Mouse (Mus musculus) CH12.LX (cell line): ENCODE results near the gene Mettl7a2. TPM values are rescaled to one million over a fixed set of nuclear protein-coding genes. Genes with fewer than 3 reads are reported as not detected.

ENCODE experiments used
- DNase-seq: peaks from one replicate; pipeline ENCODE4 v3.0.0-alpha.2; 2013; ENCODE audit errors: extremely low read depth
- H3K27ac ChIP-seq: 2 replicates; pipeline ENCODE4 v1.5.1; 2012; ENCODE audit warnings: low read depth, mild to moderate bottlenecking, control low read depth, moderate library complexity; ENCODE audit not compliant: insufficient read depth
- H3K27me3 ChIP-seq: replicated peaks from 2 replicates; pipeline ENCODE3; 2012; ENCODE audit warnings: inconsistent platforms
- H3K36me3 ChIP-seq, 2 experiments: replicated peaks in 1 of 2; 2 replicates each; pipeline versions ENCODE3 to v1.6.1; 2012; ENCODE audit warnings: inconsistent platforms in 1 of 2, low read length in 1 of 2, mild to moderate bottlenecking in 1 of 2, mixed read lengths in 1 of 2, moderate library complexity in 1 of 2; ENCODE audit not compliant: control insufficient read depth in 1 of 2, insufficient read depth in 1 of 2
- H3K4me1 ChIP-seq, 2 experiments: 2 replicates each; pipeline ENCODE4 v1.6.1; 2012; ENCODE audit warnings: inconsistent platforms in 1 of 2, moderate library complexity in 1 of 2; ENCODE audit not compliant: insufficient read depth in 2 of 2, control insufficient read depth in 1 of 2
- H3K4me2 ChIP-seq: 2 replicates; pipeline ENCODE4 v1.6.1; 2012; ENCODE audit warnings: low read depth, mild to moderate bottlenecking, control low read depth; ENCODE audit not compliant: poor library complexity, insufficient read depth, severe bottlenecking
- H3K4me3 ChIP-seq, 3 experiments: fragments of 150-350 bp in 1 of 3; sonication (generic) in 1 of 3; replicated peaks in 1 of 3; 2 replicates each; pipeline versions ENCODE3 to v1.5.1; 2011 to 2012; ENCODE audit warnings: low read depth in 2 of 3, low read length in 2 of 3, mild to moderate bottlenecking in 2 of 3, moderate library complexity in 2 of 3, control low read depth in 1 of 3, improper control_type of control experiment in 1 of 3, inconsistent platforms in 1 of 3, mixed read lengths in 1 of 3; ENCODE audit not compliant: poor library complexity in 1 of 3
- H3K79me2 ChIP-seq: replicated peaks from 2 replicates; pipeline ENCODE4 v1.6.1; 2012; ENCODE audit warnings: mild to moderate bottlenecking, moderate library complexity; ENCODE audit not compliant: control insufficient read depth, poor library complexity, insufficient read depth, severe bottlenecking; ENCODE audit errors: extremely low read depth
- H3K9ac ChIP-seq: 2 replicates; pipeline ENCODE4 v1.6.1; 2012; ENCODE audit warnings: low read depth, mild to moderate bottlenecking, control low read depth, moderate library complexity; ENCODE audit not compliant: insufficient read depth
- H3K9me3 ChIP-seq: replicated peaks from 2 replicates; pipeline ENCODE3; 2012; ENCODE audit warnings: low read length, inconsistent platforms, mixed read lengths
- CHD1 ChIP-seq: IDR thresholded peaks from 2 replicates; pipeline ENCODE4 v1.6.1; 2012; ENCODE audit warnings: low read depth, low read length, improper control_type of control experiment, inconsistent platforms
- E2F4 ChIP-seq: IDR thresholded peaks from 2 replicates; pipeline ENCODE4 v1.6.1; 2011; ENCODE audit warnings: low read depth, low read length, improper control_type of control experiment; ENCODE audit not compliant: insufficient replicate concordance
- ELF1 ChIP-seq: IDR thresholded peaks from 2 replicates; pipeline ENCODE4 v1.6.1; 2014; ENCODE audit warnings: low read depth, mild to moderate bottlenecking, inconsistent platforms, low read length, improper control_type of control experiment
- EP300 ChIP-seq: IDR thresholded peaks from 2 replicates; pipeline ENCODE4 v1.6.1; 2011; ENCODE audit warnings: low read length, improper control_type of control experiment
- ETS1 ChIP-seq: conservative IDR thresholded peaks from 2 replicates; pipeline ENCODE4 v1.6.1; 2012; ENCODE audit warnings: low read depth, mild to moderate bottlenecking, inconsistent platforms, low read length, improper control_type of control experiment, moderate library complexity
- GABPA ChIP-seq: IDR thresholded peaks from 2 replicates; pipeline ENCODE4 v1.6.1; 2012; ENCODE audit warnings: low read depth, low read length, improper control_type of control experiment, inconsistent platforms; ENCODE audit not compliant: insufficient replicate concordance
- KAT2A ChIP-seq: IDR thresholded peaks from 2 replicates; pipeline ENCODE4 v1.6.1; 2012; ENCODE audit warnings: low read length, improper control_type of control experiment, inconsistent platforms; ENCODE audit not compliant: insufficient replicate concordance
- MAFK ChIP-seq: IDR thresholded peaks from 2 replicates; pipeline ENCODE4 v1.6.1; 2011; ENCODE audit warnings: low read length, improper control_type of control experiment; ENCODE audit not compliant: insufficient replicate concordance
- MAZ ChIP-seq: IDR thresholded peaks from 2 replicates; pipeline ENCODE4 v1.6.1; 2012; ENCODE audit warnings: low read depth, mild to moderate bottlenecking, inconsistent platforms, low read length, improper control_type of control experiment, moderate library complexity
- MEF2A ChIP-seq: IDR thresholded peaks from 2 replicates; pipeline ENCODE4 v1.6.1; 2014; ENCODE audit warnings: low read depth, mild to moderate bottlenecking, inconsistent platforms, low read length, improper control_type of control experiment, borderline replicate concordance
- MYC ChIP-seq: IDR thresholded peaks from 2 replicates; pipeline ENCODE4 v1.6.1; 2011; ENCODE audit warnings: low read depth, mild to moderate bottlenecking, improper control_type of control experiment, low read length
- NELFE ChIP-seq: IDR thresholded peaks from 2 replicates; pipeline ENCODE4 v1.6.1; 2011; ENCODE audit warnings: low read depth, low read length, improper control_type of control experiment
- PAX5 ChIP-seq: IDR thresholded peaks from 2 replicates; pipeline ENCODE4 v1.6.1; 2012; ENCODE audit warnings: low read length, inconsistent platforms, mixed read lengths
- POLR2A ChIP-seq: IDR thresholded peaks from 2 replicates; pipeline ENCODE4 v1.6.1; 2011; ENCODE audit warnings: low read depth, mild to moderate bottlenecking, improper control_type of control experiment, low read length
- RAD21 ChIP-seq: IDR thresholded peaks from 2 replicates; pipeline ENCODE4 v1.6.1; 2011; ENCODE audit warnings: low read depth, mild to moderate bottlenecking, low read length, improper control_type of control experiment, moderate library complexity
- SIN3A ChIP-seq: IDR thresholded peaks from 2 replicates; pipeline ENCODE4 v1.6.1; 2012; ENCODE audit warnings: low read length, improper control_type of control experiment, inconsistent platforms
- SMC3 ChIP-seq: IDR thresholded peaks from 2 replicates; pipeline ENCODE4 v1.6.1; 2011; ENCODE audit warnings: low read depth, low read length, improper control_type of control experiment
- TBP ChIP-seq: conservative IDR thresholded peaks from 2 replicates; pipeline ENCODE4 v1.6.1; 2011; ENCODE audit warnings: low read depth, low read length, improper control_type of control experiment
- TCF12 ChIP-seq: IDR thresholded peaks from 2 replicates; pipeline ENCODE4 v1.6.1; 2014; ENCODE audit warnings: low read depth, mild to moderate bottlenecking, inconsistent platforms, low read length, improper control_type of control experiment
- UBTF ChIP-seq: IDR thresholded peaks from 2 replicates; pipeline ENCODE4 v1.6.1; 2012; ENCODE audit warnings: low read depth, mild to moderate bottlenecking, inconsistent platforms, low read length, improper control_type of control experiment, moderate library complexity
- USF2 ChIP-seq: conservative IDR thresholded peaks from 2 replicates; pipeline ENCODE4 v1.6.1; 2011; ENCODE audit warnings: low read depth, low read length, improper control_type of control experiment
- ZMIZ1 ChIP-seq: IDR thresholded peaks from 2 replicates; pipeline ENCODE4 v1.6.1; 2012; ENCODE audit warnings: low read depth, mild to moderate bottlenecking, inconsistent platforms, low read length, improper control_type of control experiment
- ZNF384 ChIP-seq: IDR thresholded peaks from 2 replicates; pipeline ENCODE4 v1.6.1; 2012; ENCODE audit warnings: low read depth, low read length, improper control_type of control experiment, inconsistent platforms
- dilution Hi-C: fragments of 300-500 bp; cut with MboI; formaldehyde crosslinking; loops from 2 replicates; pipeline ENCODE4 v1.14.3; 2020; ENCODE audit warnings: low sequenced_read_pairs; ENCODE audit not compliant: extremely low pct_unique_long_range_greater_than_20kb, extremely low pct_ligation_motif_present
- in situ Hi-C: fragments of 300-500 bp; cut with MboI; formaldehyde crosslinking; loops from 3 replicates; pipeline ENCODE4 v1.14.3; 2019; ENCODE audit warnings: low sequenced_read_pairs, low pct_ligation_motif_present, low pct_unique_long_range_greater_than_20kb, mixed read lengths
- polyA plus RNA-seq: library from polyadenylated mRNA; unstranded; fragments of >175 nt; gene quantifications from 2 replicates; pipeline ENCODE4 v1.2.1, GENCODE M21; 2012; ENCODE audit warnings: low read depth; ENCODE audit not compliant: insufficient read length
- total RNA-seq, 2 experiments: library from RNA; depleted of rRNA; stranded (reverse); fragments of 300-350 nt in 1 of 2; fragments of >200 nt in 1 of 2; gene quantifications; 2 replicates each; pipeline ENCODE4 v1.2.3; 2012 to 2014

Mettl7a2 gene
- total and polyA plus RNA-seq, 3 experiments, result not detected

DNA sequence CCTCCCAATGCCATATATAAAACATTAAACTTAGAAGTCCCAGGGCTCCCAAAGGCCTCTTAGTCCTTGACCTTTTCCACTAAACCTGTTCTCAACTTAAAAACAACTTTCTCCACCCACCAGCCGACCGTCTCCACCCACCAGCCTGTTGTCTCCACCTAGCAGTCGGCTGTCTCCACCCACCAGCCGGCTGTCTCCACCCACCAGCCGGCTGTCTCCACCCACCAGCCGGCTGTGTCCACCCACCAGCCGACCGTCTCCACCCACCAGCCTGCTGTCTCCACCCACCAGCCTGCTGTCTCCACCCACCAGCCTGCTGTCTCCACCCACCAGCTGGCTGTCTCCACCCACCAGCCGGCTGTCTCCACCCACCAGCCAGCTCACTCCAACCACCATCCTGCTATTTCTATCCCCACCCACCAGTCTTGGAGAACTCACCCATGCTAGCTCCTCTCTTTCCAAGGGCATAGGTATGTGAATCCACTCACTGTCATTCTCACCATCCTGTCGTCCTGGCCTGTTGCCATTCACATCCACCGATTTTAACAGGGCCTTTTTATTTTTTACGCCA lies 28.9 kb upstream of the Mettl7a2 start:
- H3K27ac ChIP-seq, result no peak overlapping the region
- no peaks in the 10 kb centered on the region for H3K4me1 ChIP-seq
- H3K36me3 ChIP-seq, result no peaks in the 10 kb centered on the region
- dilution Hi-C loops, result no loop called here
- no peaks in the 10 kb centered on the region for H3K79me2 ChIP-seq
- in situ Hi-C loops, result loop anchor here (10.0 kb wide), 1 partner anchor 59 kb away; no protein-coding TSS in a partner anchor
- no peaks in the 10 kb centered on the region for H3K27me3 ChIP-seq
- H3K4me2 ChIP-seq, result no peak overlapping the region
- DNase-seq, result no peak
- no peak overlapping the region for H3K9ac ChIP-seq
- H3K9me3 ChIP-seq, result no peaks in the 10 kb centered on the region
- H3K4me3 ChIP-seq, result no peak overlapping the region
- no peak for TF ChIP-seq TCF12
- TF ChIP-seq MYC, result no peak
- TF ChIP-seq E2F4, result no peak
- TF ChIP-seq ELF1, result no peak
- TF ChIP-seq SIN3A, result no peak
- TF ChIP-seq RAD21, result no peak
- TF ChIP-seq MAZ, result no peak
- TF ChIP-seq UBTF, result no peak
- TF ChIP-seq SMC3, result no peak
- TF ChIP-seq ZNF384, result no peak
- no peak for TF ChIP-seq CHD1
- no peak for TF ChIP-seq ZMIZ1
- TF ChIP-seq MAFK, result no peak
- TF ChIP-seq ETS1, result no peak
- TF ChIP-seq KAT2A, result no peak
- no peak for TF ChIP-seq PAX5
- no peak for TF ChIP-seq POLR2A

DNA sequence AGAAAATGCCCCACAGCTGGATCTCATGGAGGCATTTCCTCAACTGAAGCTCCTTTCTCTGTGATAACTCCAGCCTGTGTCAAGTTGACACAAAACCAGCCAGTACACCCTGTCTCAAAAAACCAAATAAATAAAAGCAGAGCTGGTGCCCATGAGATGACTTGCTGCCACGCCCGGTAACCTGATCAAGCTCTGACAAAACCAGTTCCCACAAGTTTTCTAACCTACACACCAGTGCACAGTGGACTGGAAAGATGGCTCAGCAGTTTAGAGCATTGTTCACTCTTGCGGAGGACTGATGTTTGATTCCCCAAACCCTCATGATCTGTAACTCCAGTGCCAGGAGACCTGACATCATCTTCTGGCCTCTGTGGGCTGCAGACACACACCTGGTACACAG lies 27.8 kb upstream of the Mettl7a2 start:
- no peaks in the 10 kb centered on the region for H3K9me3 ChIP-seq
- H3K9ac ChIP-seq, result no peak overlapping the region
- no peak overlapping the region for H3K27ac ChIP-seq
- H3K27me3 ChIP-seq, result no peaks in the 10 kb centered on the region
- DNase-seq, result no peak
- in situ Hi-C loops, result loop anchor here (10.0 kb wide), 1 partner anchor 60 kb away; no protein-coding TSS in a partner anchor
- no peaks in the 10 kb centered on the region for H3K79me2 ChIP-seq
- no peaks in the 10 kb centered on the region for H3K4me1 ChIP-seq
- H3K4me3 ChIP-seq, result no peak overlapping the region
- no peaks in the 10 kb centered on the region for H3K36me3 ChIP-seq
- no peak overlapping the region for H3K4me2 ChIP-seq
- dilution Hi-C loops, result no loop called here
- no peak for TF ChIP-seq ZMIZ1
- TF ChIP-seq ZNF384, result no peak
- no peak for TF ChIP-seq USF2
- no peak for TF ChIP-seq EP300
- no peak for TF ChIP-seq SIN3A
- no peak for TF ChIP-seq UBTF
- no peak for TF ChIP-seq NELFE
- no peak for TF ChIP-seq MEF2A
- TF ChIP-seq SMC3, result no peak
- no peak for TF ChIP-seq TBP
- no peak for TF ChIP-seq GABPA
